Mouse (Mus musculus): ENCODE data around the gene Rnf11. TPM values are rescaled to one million over a fixed set of nuclear protein-coding genes. Genes with fewer than 3 reads are reported as not detected.

Rnf11 gene
- polyA plus RNA-seq, 1 experiment: 32.8 TPM

- 74% methylated on average over 4 of the region's 4 CpGs for WGBS
- TF ChIP-seq POLR2A (IDR thresholded peaks at IDR 0.05; ENCODE audit: borderline replicate concordance, control insufficient read depth, low read depth, low read length) (no peak), CTCF (IDR thresholded peaks at IDR 0.05; ENCODE audit: control insufficient read depth, insufficient read depth, low read length) (no peak)
- Histone ChIP-seq H3K4me3 (replicated peaks; ENCODE audit: control insufficient read depth, low read depth, low read length) (no peak overlapping the region), H3K4me1 (ENCODE audit: control insufficient read depth, insufficient read depth, low read length) (peaks cover 4% of the 10 kb centered on the region; the same call in 1 of the 2 replicates), H3K27ac (ENCODE audit: control insufficient read depth, insufficient read depth, low read depth, low read length, poor library complexity) (no peak overlapping the region)
Measured at GRCm38 (mm10) chr4:109442649-109443048, 41.9 kb downstream of the Rnf11 start.

GRCm38 (mm10) chr4:109442126-109442525, 42.4 kb downstream of the Rnf11 start:
- no peak for TF ChIP-seq POLR2A (IDR thresholded peaks at IDR 0.05; ENCODE audit: borderline replicate concordance, control insufficient read depth, low read depth, low read length)
- TF ChIP-seq CTCF (IDR thresholded peaks at IDR 0.05; ENCODE audit: control insufficient read depth, insufficient read depth, low read length): no peak
- Histone ChIP-seq H3K4me1 (ENCODE audit: control insufficient read depth, insufficient read depth, low read length) (peaks cover 4% of the 10 kb centered on the region; the same call in 1 of the 2 replicates), H3K4me3 (replicated peaks; ENCODE audit: control insufficient read depth, low read depth, low read length) (no peak overlapping the region), H3K27ac (ENCODE audit: control insufficient read depth, insufficient read depth, low read depth, low read length, poor library complexity) (no peak overlapping the region)
- WGBS: 91% methylated on average over 7 of the region's 7 CpGs

GRCm38 (mm10) chr4:109441000-109441399, 43.5 kb downstream of the Rnf11 start:
- H3K27ac ChIP-seq (ENCODE audit: control insufficient read depth, insufficient read depth, low read depth, low read length, poor library complexity): no peak overlapping the region
- TF ChIP-seq CTCF (IDR thresholded peaks at IDR 0.05; ENCODE audit: control insufficient read depth, insufficient read depth, low read length) (no peak), POLR2A (IDR thresholded peaks at IDR 0.05; ENCODE audit: borderline replicate concordance, control insufficient read depth, low read depth, low read length) (no peak)
- no peak overlapping the region for H3K4me3 ChIP-seq (replicated peaks; ENCODE audit: control insufficient read depth, low read depth, low read length)
- peaks cover 4% of the 10 kb centered on the region; the same call in 1 of the 2 replicates for H3K4me1 ChIP-seq (ENCODE audit: control insufficient read depth, insufficient read depth, low read length)
- WGBS: 80% methylated on average over 3 of the region's 3 CpGs

- TF ChIP-seq POLR2A (IDR thresholded peaks at IDR 0.05; ENCODE audit: borderline replicate concordance, control insufficient read depth, low read depth, low read length) (no peak), CTCF (IDR thresholded peaks at IDR 0.05; ENCODE audit: control insufficient read depth, insufficient read depth, low read length) (no peak)
- H3K4me1 ChIP-seq (ENCODE audit: control insufficient read depth, insufficient read depth, low read length): peaks cover 4% of the 10 kb centered on the region; the same call in 1 of the 2 replicates
- WGBS: 90% methylated on average over 5 of the region's 5 CpGs
- peak overlapping the region; percentile 82 for H3K27ac ChIP-seq (ENCODE audit: control insufficient read depth, insufficient read depth, low read depth, low read length, poor library complexity)
- H3K4me3 ChIP-seq (replicated peaks; ENCODE audit: control insufficient read depth, low read depth, low read length): no peak overlapping the region
Measured at GRCm38 (mm10) chr4:109440381-109440780, 44.1 kb downstream of the Rnf11 start.

- no peak overlapping the region for H3K4me3 ChIP-seq (replicated peaks; ENCODE audit: control insufficient read depth, low read depth, low read length)
- TF ChIP-seq CTCF (IDR thresholded peaks at IDR 0.05; ENCODE audit: control insufficient read depth, insufficient read depth, low read length): no peak
- no peak for TF ChIP-seq POLR2A (IDR thresholded peaks at IDR 0.05; ENCODE audit: borderline replicate concordance, control insufficient read depth, low read depth, low read length)
- H3K27ac ChIP-seq (ENCODE audit: control insufficient read depth, insufficient read depth, low read depth, low read length, poor library complexity): peak overlapping the region; percentile 95
- WGBS: 46% methylated on average over 3 of the region's 3 CpGs
- H3K4me1 ChIP-seq (ENCODE audit: control insufficient read depth, insufficient read depth, low read length): peaks cover 4% of the 10 kb centered on the region; the same call in 1 of the 2 replicates
Measured at GRCm38 (mm10) chr4:109439825-109440248, 44.7 kb downstream of the Rnf11 start.

- 52% methylated on average over 8 of the region's 8 CpGs for WGBS
- Histone ChIP-seq H3K4me3 (replicated peaks; ENCODE audit: control insufficient read depth, low read depth, low read length) (no peak overlapping the region), H3K27ac (ENCODE audit: control insufficient read depth, insufficient read depth, low read depth, low read length, poor library complexity) (peak overlapping the region; percentile 95; the same call in 1 of the 2 replicates), H3K4me1 (ENCODE audit: control insufficient read depth, insufficient read depth, low read length) (peaks cover 4% of the 10 kb centered on the region; the same call in 1 of the 2 replicates)
- no peak for TF ChIP-seq POLR2A (IDR thresholded peaks at IDR 0.05; ENCODE audit: borderline replicate concordance, control insufficient read depth, low read depth, low read length)
- TF ChIP-seq CTCF (IDR thresholded peaks at IDR 0.05; ENCODE audit: control insufficient read depth, insufficient read depth, low read length): 0 out of 2 replicates have a peak, but pooled peaks have one; percentile 7
Measured at GRCm38 (mm10) chr4:109439101-109439500, 45.4 kb downstream of the Rnf11 start.

GRCm38 (mm10) chr4:109437913-109438878, 46.3 kb downstream of the Rnf11 start:
- Histone ChIP-seq H3K4me3 (replicated peaks; ENCODE audit: control insufficient read depth, low read depth, low read length) (no peak overlapping the region), H3K27ac (ENCODE audit: control insufficient read depth, insufficient read depth, low read depth, low read length, poor library complexity) (no peak overlapping the region), H3K4me1 (ENCODE audit: control insufficient read depth, insufficient read depth, low read length) (peaks cover 4% of the 10 kb centered on the region; the same call in 1 of the 2 replicates)
- WGBS: 53% methylated on average over 9 of the region's 9 CpGs
- TF ChIP-seq POLR2A (IDR thresholded peaks at IDR 0.05; ENCODE audit: borderline replicate concordance, control insufficient read depth, low read depth, low read length): no peak
- TF ChIP-seq CTCF (IDR thresholded peaks at IDR 0.05; ENCODE audit: control insufficient read depth, insufficient read depth, low read length): peak; percentile 88

GRCm38 (mm10) chr4:109434256-109434655, 50.3 kb downstream of the Rnf11 start:
- Histone ChIP-seq H3K4me3 (replicated peaks; ENCODE audit: control insufficient read depth, low read depth, low read length) (no peak overlapping the region), H3K4me1 (ENCODE audit: control insufficient read depth, insufficient read depth, low read length) (peaks cover 1% of the 10 kb centered on the region; the same call in 1 of the 2 replicates), H3K27ac (ENCODE audit: control insufficient read depth, insufficient read depth, low read depth, low read length, poor library complexity) (no peak overlapping the region)
- 79% methylated on average over 1 of the region's 1 CpGs for WGBS
- no peak for TF ChIP-seq CTCF (IDR thresholded peaks at IDR 0.05; ENCODE audit: control insufficient read depth, insufficient read depth, low read length)
- TF ChIP-seq POLR2A (IDR thresholded peaks at IDR 0.05; ENCODE audit: borderline replicate concordance, control insufficient read depth, low read depth, low read length): no peak
